Mouse (Mus musculus): ENCODE measurements around the gene Ush2a.

DNA sequence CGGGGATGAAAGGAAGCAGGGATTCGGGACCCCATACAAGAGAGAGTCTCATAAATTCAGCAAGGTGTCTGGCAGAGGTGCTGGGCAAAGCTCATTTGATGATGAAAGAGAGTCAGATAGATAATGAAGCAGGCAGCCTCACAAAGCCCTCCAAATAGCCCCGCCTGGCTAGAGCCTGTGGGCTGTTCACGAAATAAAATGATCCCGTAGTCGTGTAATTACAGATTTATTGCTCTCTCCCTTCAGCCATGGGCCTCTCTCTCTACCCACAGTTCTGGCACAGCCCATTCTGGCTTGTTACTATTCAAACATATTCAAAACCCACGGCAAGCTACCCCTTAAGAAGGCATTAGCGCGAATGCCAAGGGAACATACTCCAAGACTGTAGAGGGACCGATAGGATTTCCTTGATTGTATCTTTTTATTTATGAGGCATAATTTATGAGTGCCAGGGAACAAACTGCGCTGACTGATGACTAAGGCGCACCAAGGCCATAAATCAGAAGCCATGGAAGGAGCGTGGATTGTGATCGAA, 675.5 kb downstream of the Ush2a start:
- TF ChIP-seq CTCF (IDR thresholded peaks at IDR 0.05; ENCODE audit: low read depth, low read length): no peak
- TF ChIP-seq POLR2A (IDR thresholded peaks at IDR 0.05; ENCODE audit: extremely low read depth, insufficient read depth, low read length): no peak
